Mouse (Mus musculus): ENCODE measurements around the gene Slc25a48. TPM values are rescaled to one million over a fixed set of nuclear protein-coding genes. Genes with fewer than 3 reads are reported as not detected.

The Slc25a48 gene
- under 1 TPM in 1 of 2 experiments, not detected in 1; 0.10 TPM for total RNA-seq (2021)

GRCm38 (mm10) chr13:56438211-56439075 lies at the start of gene Slc25a48:
Gene Slc25a48 (plus strand): TSS chr13:56438355.
- intact Hi-C loops (cut with DNase I) = no loop called here
- DNase-seq (ENCODE audit: extremely low spot score in 1 of 2, low spot score in 2 of 2) = peak in 1 of 2 experiments; percentile 39

- intact Hi-C loops (cut with DNase I) = no loop called here
Observed at GRCm38 (mm10) chr13:56397572-56397971, 40.6 kb upstream of the Slc25a48 start.

GRCm38 (mm10) chr13:56401186-56401585 lies 37.0 kb upstream of the Slc25a48 start:
- intact Hi-C loops (cut with DNase I) = no loop called here
- DNase-seq (ENCODE audit: extremely low spot score in 1 of 2, low spot score in 2 of 2) = no peak

More at GRCm38 (mm10) chr13:56397572-56397971, 40.6 kb upstream of the Slc25a48 start:
- no peak for DNase-seq (ENCODE audit: extremely low spot score in 1 of 2, low spot score in 2 of 2)

GRCm38 (mm10) chr13:56403381-56404086 lies 34.6 kb upstream of the Slc25a48 start:
- DNase-seq (ENCODE audit: extremely low spot score in 1 of 2, low spot score in 2 of 2) = no peak
- intact Hi-C loops (cut with DNase I) = no loop called here

- intact Hi-C loops (cut with DNase I) = no loop called here
- DNase-seq (ENCODE audit: extremely low spot score in 1 of 2, low spot score in 2 of 2) = no peak
Observed at GRCm38 (mm10) chr13:56404511-56405140, 33.5 kb upstream of the Slc25a48 start.

- no peak for DNase-seq (ENCODE audit: extremely low spot score in 1 of 2, low spot score in 2 of 2)
Observed at GRCm38 (mm10) chr13:56412286-56412873, 25.8 kb upstream of the Slc25a48 start.

GRCm38 (mm10) chr13:56418685-56419483 lies 19.3 kb upstream of the Slc25a48 start:
- intact Hi-C loops (cut with DNase I) = no loop called here
- no peak for DNase-seq (ENCODE audit: extremely low spot score in 1 of 2, low spot score in 2 of 2)

More at GRCm38 (mm10) chr13:56412286-56412873, 25.8 kb upstream of the Slc25a48 start:
- intact Hi-C loops (cut with DNase I) = no loop called here

- no peak for DNase-seq (ENCODE audit: extremely low spot score in 1 of 2, low spot score in 2 of 2)
- intact Hi-C loops (cut with DNase I) = no loop called here
Observed at GRCm38 (mm10) chr13:56419538-56419937, 18.6 kb upstream of the Slc25a48 start.

GRCm38 (mm10) chr13:56422072-56422723 lies 16.0 kb upstream of the Slc25a48 start:
- intact Hi-C loops (cut with DNase I) = loop anchor here (2.0 kb wide), 1 partner anchor 225 kb away; no protein-coding TSS in a partner anchor

GRCm38 (mm10) chr13:56425931-56426330 lies 12.2 kb upstream of the Slc25a48 start:
- DNase-seq (ENCODE audit: extremely low spot score in 1 of 2, low spot score in 2 of 2) = no peak
- intact Hi-C loops (cut with DNase I) = no loop called here

More at GRCm38 (mm10) chr13:56422072-56422723, 16.0 kb upstream of the Slc25a48 start:
- DNase-seq (ENCODE audit: extremely low spot score in 1 of 2, low spot score in 2 of 2) = peak; percentile 70 to 74

- no peak for DNase-seq (ENCODE audit: extremely low spot score in 1 of 2, low spot score in 2 of 2)
- intact Hi-C loops (cut with DNase I) = no loop called here
Observed at GRCm38 (mm10) chr13:56426365-56426764, 11.8 kb upstream of the Slc25a48 start, which contains the start of gene Gm3045. Gene Gm3045 (plus strand): TSS chr13:56426594.

GRCm38 (mm10) chr13:56428724-56429500 lies 9.2 kb upstream of the Slc25a48 start:
- peak; percentile 41 to 84 for DNase-seq (ENCODE audit: extremely low spot score in 1 of 2, low spot score in 2 of 2)
- intact Hi-C loops (cut with DNase I) = loop anchor here (2.0 kb wide), 1 partner anchor 150 kb away; no protein-coding TSS in a partner anchor

- no peak for DNase-seq (ENCODE audit: extremely low spot score in 1 of 2, low spot score in 2 of 2)
- intact Hi-C loops (cut with DNase I) = no loop called here
Observed at GRCm38 (mm10) chr13:56432496-56432895, 5.7 kb upstream of the Slc25a48 start.

- intact Hi-C loops (cut with DNase I) = no loop called here
- DNase-seq (ENCODE audit: extremely low spot score in 1 of 2, low spot score in 2 of 2) = peak; percentile 40 to 68
Observed at GRCm38 (mm10) chr13:56433466-56433865, 4.7 kb upstream of the Slc25a48 start.

GRCm38 (mm10) chr13:56434311-56434751 lies 3.8 kb upstream of the Slc25a48 start:
- DNase-seq (ENCODE audit: extremely low spot score in 1 of 2, low spot score in 2 of 2) = no peak

GRCm38 (mm10) chr13:56435615-56436287 lies 2.4 kb upstream of the Slc25a48 start:
- no peak for DNase-seq (ENCODE audit: extremely low spot score in 1 of 2, low spot score in 2 of 2)
- intact Hi-C loops (cut with DNase I) = no loop called here

More at GRCm38 (mm10) chr13:56434311-56434751, 3.8 kb upstream of the Slc25a48 start:
- intact Hi-C loops (cut with DNase I) = no loop called here

Data from left cerebral cortex, postnatal 10 days (tissue).